Mouse (Mus musculus) embryo, embryonic 9.5 days (tissue): ENCODE measurements at regions not wholly inside any gene's neighbourhood (a gene's known extent, or its start where the extent isn't known, plus 50 kb on each side); places are given as distances from the start of the nearest gene placed in this dataset.

Experiments
- DNase-seq: peaks from one replicate; pipeline ENCODE4 v3.0.0-alpha.2; 2017; ENCODE audit errors: extremely low spot score

GRCm38 (mm10) chr14:61819251-61819650, 212.0 kb downstream of the Kcnrg start:
- DNase-seq, result no peak

DNA sequence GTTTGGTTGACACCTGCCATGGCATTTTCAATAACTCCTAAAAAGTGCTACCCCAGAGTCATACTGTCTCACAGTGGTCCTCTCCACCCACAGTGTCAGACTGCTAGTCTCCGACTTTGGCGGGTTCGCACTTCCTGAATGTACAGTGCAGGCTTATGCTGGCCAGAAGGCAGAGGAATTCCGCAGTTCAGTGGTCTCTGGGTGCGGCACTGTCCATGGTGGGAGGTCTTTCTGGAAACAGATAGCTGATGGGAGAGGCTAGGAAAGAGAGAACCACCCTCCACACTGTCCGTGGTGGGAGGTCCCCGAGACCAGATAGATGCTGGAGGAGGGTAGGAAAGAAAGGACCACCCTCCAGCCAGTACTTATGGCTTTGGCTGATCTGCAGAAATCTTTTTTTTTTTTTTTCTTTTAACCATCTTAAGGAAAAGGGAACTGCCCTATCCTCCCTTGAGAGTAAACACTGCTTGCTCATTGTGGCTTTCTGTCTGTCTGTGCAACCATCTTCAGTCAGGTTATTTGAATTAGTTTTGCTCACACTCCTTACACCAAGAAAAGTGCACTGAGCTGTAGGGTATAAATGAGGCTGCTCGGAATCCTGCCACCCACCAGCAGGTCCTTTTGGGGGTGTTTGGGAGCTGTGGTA, 227.2 kb downstream of the Kcnrg start:
- no peak for DNase-seq

GRCm38 (mm10) chr14:61835729-61836128, 228.5 kb downstream of the Kcnrg start:
- DNase-seq, result no peak

GRCm38 (mm10) chr14:61836231-61836630, 229.0 kb downstream of the Kcnrg start:
- DNase-seq, result no peak

GRCm38 (mm10) chr14:61836965-61837364, 229.7 kb downstream of the Kcnrg start:
- no peak for DNase-seq

DNA sequence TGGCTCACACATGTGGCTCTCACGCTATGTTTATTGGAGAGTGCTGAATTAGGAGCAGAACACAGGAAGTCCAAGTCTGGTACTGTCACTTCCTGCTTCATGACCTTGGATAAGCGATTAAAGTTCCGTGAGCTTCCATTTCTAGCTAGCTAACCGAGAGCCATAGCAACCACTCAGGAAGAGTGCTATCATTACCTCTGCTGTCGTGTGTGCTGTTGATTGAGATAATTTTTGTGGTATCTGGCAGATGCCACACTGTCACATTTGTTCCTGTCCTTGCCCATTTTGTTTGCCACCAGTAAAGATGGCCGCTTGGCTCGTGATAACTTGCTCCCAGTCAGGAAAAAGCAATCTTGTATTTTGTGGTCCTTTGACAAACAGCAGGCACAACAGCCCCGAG, 230.6 kb downstream of the Kcnrg start:
- no peak for DNase-seq

- DNase-seq, result no peak
These were observed 235.2 kb downstream of the Kcnrg start for GRCm38 (mm10) chr14:61842476-61842875.

- DNase-seq, result no peak
These were observed 239.2 kb downstream of the Kcnrg start for GRCm38 (mm10) chr14:61846441-61846840.

- no peak for DNase-seq
These were observed 243.0 kb downstream of the Kcnrg start for GRCm38 (mm10) chr14:61850244-61850643.

- no peak for DNase-seq
These were observed 250.4 kb downstream of the Kcnrg start for GRCm38 (mm10) chr14:61857616-61858015.

GRCm38 (mm10) chr14:61860688-61861087, 253.4 kb downstream of the Kcnrg start:
- no peak for DNase-seq

DNA sequence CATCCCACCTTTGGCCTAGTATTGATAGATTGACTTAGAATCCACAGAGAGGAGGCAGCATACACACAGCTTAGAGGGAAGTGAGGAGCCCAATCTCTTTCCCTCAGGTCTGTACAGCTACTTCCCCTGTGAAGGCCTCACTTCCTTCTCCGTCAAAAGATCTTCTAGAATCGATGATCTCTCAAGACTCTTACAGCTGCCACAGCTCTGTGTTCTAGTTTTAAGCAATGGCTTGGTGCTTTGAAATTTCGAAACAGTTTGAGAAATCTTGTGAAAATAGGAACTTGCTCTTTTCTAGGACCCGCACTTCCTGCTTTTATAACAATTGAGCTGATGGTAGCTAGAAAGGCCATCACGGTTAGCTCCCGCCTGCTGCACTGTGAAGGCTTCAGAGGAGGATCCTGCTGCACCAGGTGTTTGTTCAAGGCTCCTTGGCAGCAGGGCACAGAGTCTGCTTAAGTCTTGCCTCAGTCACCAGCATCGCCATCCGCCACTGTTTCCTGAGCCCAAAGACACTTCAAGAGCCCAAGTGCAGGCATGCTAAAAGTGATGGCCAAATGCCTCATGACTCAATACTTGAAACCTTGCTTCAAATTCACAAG, 254.2 kb downstream of the Kcnrg start:
- no peak for DNase-seq

GRCm38 (mm10) chr14:61862931-61863330, 255.7 kb downstream of the Kcnrg start:
- DNase-seq, result no peak

GRCm38 (mm10) chr14:61863475-61863874, 256.2 kb downstream of the Kcnrg start:
- no peak for DNase-seq

GRCm38 (mm10) chr14:61866532-61867268, 259.4 kb downstream of the Kcnrg start:
- DNase-seq, result no peak

DNA sequence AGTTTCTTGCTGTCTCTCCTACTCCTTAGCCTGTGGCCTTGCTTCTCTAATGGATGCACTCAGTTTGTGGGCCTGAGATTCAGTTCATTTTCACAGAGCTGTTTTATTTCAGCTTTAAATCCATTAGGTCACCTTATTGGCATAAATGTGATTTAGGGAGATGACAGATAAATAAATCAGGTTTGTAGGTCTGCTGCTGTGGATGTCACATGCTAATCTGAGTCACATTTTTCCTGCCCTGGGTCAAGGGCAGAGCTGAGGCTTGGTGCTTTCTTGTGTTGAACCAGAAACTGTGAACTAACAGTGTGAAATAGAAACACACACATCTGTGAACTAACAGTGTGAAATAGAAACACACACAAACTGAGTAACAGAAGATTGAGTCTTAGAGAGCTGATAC, 266.9 kb downstream of the Kcnrg start:
- DNase-seq, result no peak

DNA sequence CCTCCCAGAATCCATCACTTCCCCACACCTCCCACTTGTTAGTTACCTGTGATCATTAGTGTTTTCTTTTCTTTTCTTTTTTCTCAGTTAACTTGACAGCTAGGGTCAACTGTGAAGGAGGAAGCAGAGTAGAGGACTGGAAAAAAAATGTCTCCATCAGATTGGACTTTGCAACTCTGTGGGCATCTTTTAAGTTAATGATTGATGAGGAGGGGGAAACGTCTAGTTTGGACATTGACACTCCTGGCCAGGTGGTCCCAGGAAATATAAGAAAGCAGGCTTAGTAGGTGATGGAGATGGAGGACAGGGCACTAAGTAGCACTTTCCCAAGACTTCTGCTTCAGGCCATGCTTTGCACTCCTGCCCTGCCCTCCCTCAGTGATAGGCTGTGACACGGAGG, 272.2 kb downstream of the Kcnrg start:
- DNase-seq, result no peak

DNA sequence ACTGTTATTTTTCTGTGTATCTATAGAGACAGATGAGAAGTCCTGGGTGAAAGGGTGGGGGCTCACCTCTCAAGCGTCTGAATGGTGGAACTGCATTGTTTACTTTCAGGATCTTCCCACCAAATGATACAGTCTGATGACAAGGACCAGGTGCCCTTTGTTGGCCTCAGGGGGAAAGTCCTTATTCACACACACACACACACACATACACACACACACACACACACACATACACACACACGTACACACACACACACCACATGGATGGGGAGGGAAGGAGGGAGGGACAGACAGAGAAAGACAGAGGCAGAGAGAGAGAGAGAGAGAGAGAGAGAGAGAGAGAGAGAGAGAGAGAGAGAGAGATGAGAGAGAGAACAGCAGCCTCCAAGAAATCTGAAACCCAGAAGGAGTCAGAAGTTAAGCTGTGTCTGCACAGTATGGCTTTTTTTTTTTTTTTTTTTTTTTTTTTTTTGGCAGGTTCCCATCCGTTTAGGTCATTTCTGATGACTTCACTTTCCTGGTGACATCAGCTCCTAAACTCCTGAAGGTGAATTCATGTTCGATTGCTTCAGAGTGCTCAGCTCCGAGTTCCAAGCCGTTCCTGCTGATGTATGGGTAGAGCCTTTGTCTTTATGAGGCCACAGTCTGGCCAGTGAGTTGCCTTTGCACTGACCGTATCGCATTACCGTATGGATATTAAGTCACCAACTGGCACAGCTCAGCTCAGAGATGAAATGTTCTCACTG, 273.4 kb downstream of the Kcnrg start:
- DNase-seq, result no peak

- DNase-seq, result no peak
These were observed 278.2 kb downstream of the Kcnrg start for GRCm38 (mm10) chr14:61885241-61886015.

DNA sequence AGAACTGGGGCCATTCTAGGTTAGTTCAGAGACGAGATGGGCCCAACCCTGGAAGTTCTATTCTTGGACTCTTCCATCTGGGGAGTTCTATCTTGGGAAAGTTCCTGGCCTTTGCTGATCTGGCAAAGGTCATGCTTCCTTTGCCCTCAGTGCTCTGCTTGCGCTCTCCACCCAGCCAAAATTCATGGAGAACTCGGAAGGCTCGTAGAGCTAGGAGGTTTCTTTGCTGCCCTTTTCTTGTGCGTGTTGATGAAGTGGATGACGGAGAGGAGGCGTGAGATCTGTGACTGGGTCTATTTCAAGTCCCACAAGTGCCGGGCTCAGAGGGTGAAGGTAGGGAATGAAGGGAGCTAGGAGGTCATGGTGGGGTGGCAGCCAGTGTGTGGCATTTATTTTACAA, 282.4 kb downstream of the Kcnrg start:
- DNase-seq, result no peak

- DNase-seq, result no peak
These were observed 286.5 kb downstream of the Kcnrg start for GRCm38 (mm10) chr14:61893786-61894185.

DNA sequence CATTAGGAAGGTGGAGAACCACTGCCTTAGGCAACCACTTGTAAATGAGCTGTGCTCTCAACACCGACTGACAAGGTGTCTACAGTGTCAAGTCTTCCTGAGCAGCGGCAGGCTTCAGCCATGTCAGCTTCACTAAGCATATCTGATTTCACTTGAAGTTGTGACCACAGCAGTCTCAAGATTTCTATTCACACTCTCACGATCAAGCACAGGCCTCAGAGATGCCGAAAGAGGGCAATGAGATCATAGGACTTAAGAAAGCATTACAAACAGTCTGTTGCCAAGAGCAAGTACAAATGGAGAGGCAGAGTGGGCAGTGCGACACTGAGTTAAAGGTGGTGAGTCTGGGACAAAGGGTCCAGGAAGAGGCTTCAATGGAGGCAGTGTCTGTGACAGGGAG, 289.6 kb downstream of the Kcnrg start:
- no peak for DNase-seq
